28 mouse cellular contexts compared by ENCODE assay signal in genomic region chr4:155332253-155332652, GRCm38 (mm10). TPM values are rescaled to one million over a fixed set of nuclear protein-coding genes. Genes with fewer than 3 reads are reported as not detected.
A peak's percentile ranks its signal among the peaks of the same experiment; 100 is the strongest.
DNase-seq lines count a peak whose midpoint lies in the region; ATAC-seq lines count a peak whose summit lies in the region.
"Had no signal": no experiment of that assay in that cellular context is flagged by ENCODE, and none has a peak within 500 bp of the region (broad histone marks: within the 10 kb centered on the region; RNA-seq: fewer than 3 reads in every experiment).

No protein-coding gene starts in this region.

- ATAC-seq in frontal cortex, adult (ENCODE audit: low TSS enrichment): peak; percentile 21; the same call in 1 of the 2 replicates
- no peak for ATAC-seq in heart, embryonic 11.5 days (replicated peaks; ENCODE audit: insufficient number of reproducible peaks, low FRiP score, low TSS enrichment)
- ATAC-seq: forebrain, embryonic 14.5 days; forebrain, postnatal 0 days; Patski had no signal

- WGBS in heart, embryonic 11.5 days (ENCODE audit: insufficient replicate concordance): 66% methylated on average over 7 of the region's 7 CpGs

- no peak overlapping the region for H3K4me2 ChIP-seq in heart, embryonic 11.5 days
- H3K4me2 ChIP-seq: embryonic facial prominence, embryonic 12.5 days; embryonic facial prominence, embryonic 15.5 days; hindbrain, embryonic 12.5 days; hindbrain, embryonic 15.5 days had no signal

- H3K4me3 ChIP-seq in heart, embryonic 11.5 days (ENCODE audit: low read depth, low read length): no peak overlapping the region
- H3K4me3 ChIP-seq: embryonic facial prominence, embryonic 12.5 days; embryonic facial prominence, embryonic 15.5 days; heart, adult 2 months; heart, embryonic 10.5 days; hindbrain, embryonic 12.5 days; hindbrain, embryonic 15.5 days had no signal

- H3K9me3 ChIP-seq in heart, embryonic 11.5 days (replicated peaks; ENCODE audit: control insufficient read depth, low read length): no peaks in the 10 kb centered on the region
- H3K9me3 ChIP-seq: embryonic facial prominence, embryonic 12.5 days; embryonic facial prominence, embryonic 15.5 days; G1E; heart, embryonic 10.5 days; hindbrain, embryonic 12.5 days; hindbrain, embryonic 15.5 days had no signal

- no peaks in the 10 kb centered on the region for H3K4me1 ChIP-seq in heart, embryonic 11.5 days (ENCODE audit: control insufficient read depth, insufficient read depth, low read length)
- H3K4me1 ChIP-seq: embryonic facial prominence, embryonic 12.5 days; embryonic facial prominence, embryonic 15.5 days; heart, embryonic 10.5 days; hindbrain, embryonic 12.5 days had no signal

- H3K36me3 ChIP-seq in heart, embryonic 11.5 days (ENCODE audit: control insufficient read depth, insufficient read depth, low read length): no peaks in the 10 kb centered on the region
- H3K36me3 ChIP-seq: embryonic facial prominence, embryonic 12.5 days; embryonic facial prominence, embryonic 15.5 days; G1E; heart, embryonic 10.5 days; hindbrain, embryonic 12.5 days; hindbrain, embryonic 15.5 days had no signal

- no peak overlapping the region for H3K9ac ChIP-seq in heart, embryonic 11.5 days (ENCODE audit: low read depth, low read length)
- H3K9ac ChIP-seq: embryonic facial prominence, embryonic 12.5 days; embryonic facial prominence, embryonic 15.5 days; forebrain, postnatal 0 days; hindbrain, embryonic 12.5 days; hindbrain, embryonic 15.5 days had no signal

- H3K27me3 ChIP-seq in heart, embryonic 11.5 days (ENCODE audit: control insufficient read depth, insufficient read depth, low read length): no peaks in the 10 kb centered on the region
- H3K27me3 ChIP-seq: embryonic facial prominence, embryonic 12.5 days; embryonic facial prominence, embryonic 15.5 days; hindbrain, embryonic 12.5 days; hindbrain, embryonic 15.5 days; Patski had no signal

- no peak overlapping the region for H3K27ac ChIP-seq in heart, embryonic 11.5 days (ENCODE audit: low read depth, low read length)
- H3K27ac ChIP-seq: embryonic facial prominence, embryonic 12.5 days; embryonic facial prominence, embryonic 15.5 days; heart, adult 2 months; heart, embryonic 10.5 days; hindbrain, embryonic 12.5 days; hindbrain, embryonic 15.5 days had no signal

- no peak for DNase-seq in frontal cortex, postnatal 10 days (ENCODE audit: low spot score in 2 of 2)
- DNase-seq in layer of hippocampus, adult 8-10 months (ENCODE audit: low spot score in 2 of 2): peak; percentile 45 to 61
- DNase-seq in layer of hippocampus, postnatal 14 days (ENCODE audit: low spot score in 2 of 2): no peak
- peak; percentile 42 for DNase-seq in right cerebral cortex, adult 18-20 months
- no peak for DNase-seq in right cerebral cortex, postnatal 25 days
- DNase-seq in telencephalon, adult 2 months (ENCODE audit: low read depth, low spot score): peak; percentile 57
- DNase-seq: adrenal gland, postnatal 10 days; adrenal gland, postnatal 36 days; B cell, adult 2 months; cerebellum, adult 11 months; cerebellum, adult 8-10 months; cerebellum, postnatal 14 days; forebrain, postnatal 0 days; gastrocnemius, postnatal 10 days; gastrocnemius, postnatal 36 days; heart, adult 2 months had no signal

RNA-seq across cellular contexts. Expression of gene Prkcz, which starts 28.9 kb away (rescaled TPM):
- 100 to 1,000 TPM; 144 to 189 (median 169) TPM for total RNA-seq in layer of hippocampus, adult 8-10 months (2022)
- 100 to 1,000 TPM; 148 to 158 TPM for total RNA-seq in layer of hippocampus, postnatal 14 days (2021)
- 6.8 and 8.2 TPM in 2 replicates for polyA plus RNA-seq in heart, embryonic 11.5 days (2014; fragmentation: Nextera tagmentation; extraction: Ambion mirVana)
- total RNA-seq: granulocyte monocyte progenitor cell, adult 5-6 weeks; hematopoietic stem cell, adult 5-6 weeks had no signal
- polyA plus RNA-seq: G1E had no signal

Comparison
In these comparisons a context has a peak if more than half of its experiments do, and no peak if none do; other contexts are left out.
1. DNase-seq: peak in layer of hippocampus, adult 8-10 months (2 of 2), right cerebral cortex, adult 18-20 months (single experiment) and telencephalon, adult 2 months (single experiment); none in frontal cortex, postnatal 10 days (0 of 2), layer of hippocampus, postnatal 14 days (0 of 2) and right cerebral cortex, postnatal 25 days (single experiment).